Mouse (Mus musculus) liver, embryonic 13.5 days (tissue): ENCODE measurements around the gene Mif4gd. TPM values are rescaled to one million over a fixed set of nuclear protein-coding genes. Genes with fewer than 3 reads are reported as not detected.
A peak's percentile ranks its signal among the peaks of the same experiment; 100 is the strongest.

Experiments
- ATAC-seq: fragments of 200-750 bp; cut with Nextera tagmentation; 2 replicates; pipeline ENCODE4 v1.8.0; 2017; ENCODE audit warnings: low read depth, mild to moderate bottlenecking, moderate number of reproducible peaks, moderate library complexity
- DNase-seq: peaks from one replicate; pipeline ENCODE4 v3.0.0; 2022
- H3K27ac ChIP-seq: fragments of 300-500 bp; sonication (generic); 2 replicates; pipeline ENCODE4 v1.5.1; 2015; ENCODE audit warnings: moderate library complexity, mild to moderate bottlenecking, inconsistent platforms
- H3K27me3 ChIP-seq: fragments of 300-500 bp; sonication (generic); 2 replicates; pipeline ENCODE4 v1.6.1; 2015; ENCODE audit warnings: mild to moderate bottlenecking, inconsistent platforms
- H3K36me3 ChIP-seq: fragments of 300-500 bp; sonication (generic); 2 replicates; pipeline ENCODE4 v1.6.1; 2015; ENCODE audit warnings: mild to moderate bottlenecking, inconsistent platforms
- H3K4me1 ChIP-seq: fragments of 300-500 bp; sonication (generic); replicated peaks from 2 replicates; pipeline ENCODE4 v1.6.1; 2015; ENCODE audit warnings: inconsistent platforms
- H3K4me2 ChIP-seq: fragments of 300-500 bp; sonication (generic); 2 replicates; pipeline ENCODE4 v1.6.1; 2015; ENCODE audit warnings: inconsistent platforms, mild to moderate bottlenecking, moderate library complexity
- H3K4me3 ChIP-seq: fragments of 300-500 bp; sonication (generic); replicated peaks from 2 replicates; pipeline ENCODE4 v1.5.1; 2015; ENCODE audit warnings: mild to moderate bottlenecking, inconsistent platforms
- H3K9ac ChIP-seq: fragments of 300-500 bp; sonication (generic); 2 replicates; pipeline ENCODE4 v1.6.1; 2015; ENCODE audit warnings: mild to moderate bottlenecking, inconsistent platforms
- H3K9me3 ChIP-seq: fragments of 300-500 bp; sonication (generic); replicated peaks from 2 replicates; pipeline ENCODE4 v1.6.1; 2016; ENCODE audit warnings: inconsistent platforms
- WGBS: fragments of 180-500 bp; shearing (Covaris S2); methylation state at CpG from one replicate; pipeline ENCODE4 v1.1.7; 2015; ENCODE audit not compliant: insufficient replicate concordance; 5-methylcytosine and 5-hydroxymethylcytosine counted together
- polyA plus RNA-seq: library from polyadenylated mRNA; unstranded; fragments of >200 nt; fragmentation: Nextera tagmentation; extraction: Ambion mirVana; gene quantifications from 2 replicates; pipeline ENCODE4 v1.2.1, GENCODE M21; 2015

Mif4gd gene
- polyA plus RNA-seq, 1 experiment from 2014 or later: 26.8 TPM

- WGBS: 70% methylated on average over 7 of the region's 7 CpGs
- Histone ChIP-seq H3K27me3 (no peaks in the 10 kb centered on the region), H3K36me3 (no peaks in the 10 kb centered on the region)
Observed at GRCm38 (mm10) chr11:115632247-115632646, 19.5 kb upstream of the Mif4gd start.

GRCm38 (mm10) chr11:115631505-115631890, 18.7 kb upstream of the Mif4gd start:
- Histone ChIP-seq H3K4me1 (peaks cover 31% of the 10 kb centered on the region), H3K9ac (peak overlapping the region; percentile 36; the same call in 1 of the 2 replicates), H3K9me3 (no peaks in the 10 kb centered on the region), H3K27me3 (no peaks in the 10 kb centered on the region), H3K4me2 (peak overlapping the region; percentile 38), H3K36me3 (no peaks in the 10 kb centered on the region), H3K4me3 (no peak overlapping the region), H3K27ac (no peak overlapping the region)
- DNase-seq: peak; percentile 45
- no peak for ATAC-seq
- WGBS: 9% methylated on average over 3 of the region's 3 CpGs

More at GRCm38 (mm10) chr11:115632247-115632646, 19.5 kb upstream of the Mif4gd start:
- ATAC-seq (no peak), DNase-seq (no peak)
- no peak overlapping the region for H3K4me3 ChIP-seq
- H3K9me3 ChIP-seq: no peaks in the 10 kb centered on the region
- no peak overlapping the region for H3K4me2 ChIP-seq
- peaks cover 24% of the 10 kb centered on the region for H3K4me1 ChIP-seq
- no peak overlapping the region for H3K27ac ChIP-seq
- H3K9ac ChIP-seq: no peak overlapping the region

GRCm38 (mm10) chr11:115630532-115631504, 18.0 kb upstream of the Mif4gd start:
- H3K36me3 ChIP-seq: no peaks in the 10 kb centered on the region
- no peak overlapping the region for H3K27ac ChIP-seq
- peak; percentile 20 for DNase-seq
- peak overlapping the region; percentile 38 for H3K4me2 ChIP-seq
- no peak overlapping the region for H3K4me3 ChIP-seq
- WGBS: 41% methylated on average over 16 of the region's 16 CpGs
- ATAC-seq: no peak
- peaks cover 38% of the 10 kb centered on the region for H3K4me1 ChIP-seq
- H3K27me3 ChIP-seq: no peaks in the 10 kb centered on the region
- no peaks in the 10 kb centered on the region for H3K9me3 ChIP-seq
- peak overlapping the region; percentile 36; the same call in 1 of the 2 replicates for H3K9ac ChIP-seq

GRCm38 (mm10) chr11:115629734-115630531, 17.2 kb upstream of the Mif4gd start:
- no peak overlapping the region for H3K4me3 ChIP-seq
- no peak overlapping the region for H3K9ac ChIP-seq
- 73% methylated on average over 13 of the region's 13 CpGs for whole genome bisulfite sequencing
- H3K36me3 ChIP-seq: no peaks in the 10 kb centered on the region
- peaks cover 43% of the 10 kb centered on the region for H3K4me1 ChIP-seq
- no peaks in the 10 kb centered on the region for H3K9me3 ChIP-seq
- H3K27me3 ChIP-seq: no peaks in the 10 kb centered on the region
- ATAC-seq (no peak), DNase-seq (no peak)
- H3K27ac ChIP-seq: no peak overlapping the region
- no peak overlapping the region for H3K4me2 ChIP-seq

GRCm38 (mm10) chr11:115628465-115629101, 15.8 kb upstream of the Mif4gd start:
- Histone ChIP-seq H3K36me3 (peaks cover 6% of the 10 kb centered on the region), H3K9me3 (no peaks in the 10 kb centered on the region), H3K9ac (peak overlapping the region; percentile 64), H3K27me3 (no peaks in the 10 kb centered on the region), H3K4me1 (peaks cover 43% of the 10 kb centered on the region), H3K4me2 (peak overlapping the region; percentile 66), H3K27ac (peak overlapping the region; percentile 71), H3K4me3 (peak overlapping the region; percentile 79)
- WGBS: 38% methylated on average over 13 of the region's 13 CpGs
- no peak for DNase-seq
- no peak for ATAC-seq

- Histone ChIP-seq H3K4me3 (peak within 1 kb of the TSS; percentile 79), H3K27ac (peak within 1 kb of the TSS; percentile 81), H3K36me3 (peaks cover 13% of the 10 kb centered on the region), H3K9ac (peak within 1 kb of the TSS; percentile 82), H3K9me3 (no peaks in the 10 kb centered on the region), H3K4me1 (peaks cover 43% of the 10 kb centered on the region), H3K27me3 (no peaks in the 10 kb centered on the region), H3K4me2 (peak within 1 kb of the TSS; percentile 94)
- DNase-seq: peak; percentile 99
- under 1% methylated on average over 47 of the region's 47 CpGs for WGBS
- ATAC-seq: peak; percentile 99
Observed at GRCm38 (mm10) chr11:115627705-115628464, 15.1 kb upstream of the Mif4gd start, which contains the start of gene Slc25a19. Slc25a19 (minus strand) TSS chr11:115628295.

- ATAC-seq: no peak
- Histone ChIP-seq H3K4me2 (peak overlapping the region; percentile 94), H3K27me3 (no peaks in the 10 kb centered on the region), H3K4me3 (peak overlapping the region; percentile 79), H3K9me3 (no peaks in the 10 kb centered on the region), H3K36me3 (peaks cover 22% of the 10 kb centered on the region), H3K9ac (peak overlapping the region; percentile 82), H3K4me1 (peaks cover 43% of the 10 kb centered on the region), H3K27ac (peak overlapping the region; percentile 81)
- 40% methylated on average over 11 of the region's 11 CpGs for WGBS
- DNase-seq: no peak
Observed at GRCm38 (mm10) chr11:115626824-115627616, 14.3 kb upstream of the Mif4gd start.

GRCm38 (mm10) chr11:115625877-115626276, 13.1 kb upstream of the Mif4gd start:
- Histone ChIP-seq H3K9me3 (no peaks in the 10 kb centered on the region), H3K4me2 (no peak overlapping the region), H3K9ac (peak overlapping the region; percentile 17; the same call in 1 of the 2 replicates), H3K4me1 (peaks cover 37% of the 10 kb centered on the region), H3K27ac (no peak overlapping the region; the same call in 1 of the 2 replicates), H3K36me3 (peaks cover 31% of the 10 kb centered on the region), H3K4me3 (no peak overlapping the region), H3K27me3 (no peaks in the 10 kb centered on the region)
- 83% methylated on average over 9 of the region's 9 CpGs for WGBS
- no peak for ATAC-seq
- DNase-seq: no peak

- Histone ChIP-seq H3K4me3 (no peak overlapping the region), H3K9me3 (no peaks in the 10 kb centered on the region), H3K36me3 (peaks cover 54% of the 10 kb centered on the region), H3K4me2 (no peak overlapping the region), H3K27ac (no peak overlapping the region), H3K27me3 (no peaks in the 10 kb centered on the region), H3K9ac (no peak overlapping the region), H3K4me1 (peaks cover 25% of the 10 kb centered on the region)
- ATAC-seq: no peak
- DNase-seq: no peak
- whole genome bisulfite sequencing: 77% methylated on average over 9 of the region's 9 CpGs
Observed at GRCm38 (mm10) chr11:115623487-115624070, 10.8 kb upstream of the Mif4gd start.
